Mouse (Mus musculus) kidney, adult 2 months (tissue): ENCODE data around the gene Klhdc8b.

ENCODE experiments used
- CTCF ChIP-seq: fragments of 200-500 bp; conservative IDR thresholded peaks from 2 replicates; pipeline ENCODE4 v1.5.1; 2011; ENCODE audit warnings: low read depth, mild to moderate bottlenecking, control low read depth, low read length, moderate library complexity, mixed read lengths; ENCODE audit not compliant: insufficient read depth, insufficient read length
- POLR2A ChIP-seq: fragments of 200-500 bp; IDR thresholded peaks from one replicate; pipeline ENCODE4 v1.6.1; 2011; ENCODE audit warnings: low read depth, low read length, control low read depth

DNA sequence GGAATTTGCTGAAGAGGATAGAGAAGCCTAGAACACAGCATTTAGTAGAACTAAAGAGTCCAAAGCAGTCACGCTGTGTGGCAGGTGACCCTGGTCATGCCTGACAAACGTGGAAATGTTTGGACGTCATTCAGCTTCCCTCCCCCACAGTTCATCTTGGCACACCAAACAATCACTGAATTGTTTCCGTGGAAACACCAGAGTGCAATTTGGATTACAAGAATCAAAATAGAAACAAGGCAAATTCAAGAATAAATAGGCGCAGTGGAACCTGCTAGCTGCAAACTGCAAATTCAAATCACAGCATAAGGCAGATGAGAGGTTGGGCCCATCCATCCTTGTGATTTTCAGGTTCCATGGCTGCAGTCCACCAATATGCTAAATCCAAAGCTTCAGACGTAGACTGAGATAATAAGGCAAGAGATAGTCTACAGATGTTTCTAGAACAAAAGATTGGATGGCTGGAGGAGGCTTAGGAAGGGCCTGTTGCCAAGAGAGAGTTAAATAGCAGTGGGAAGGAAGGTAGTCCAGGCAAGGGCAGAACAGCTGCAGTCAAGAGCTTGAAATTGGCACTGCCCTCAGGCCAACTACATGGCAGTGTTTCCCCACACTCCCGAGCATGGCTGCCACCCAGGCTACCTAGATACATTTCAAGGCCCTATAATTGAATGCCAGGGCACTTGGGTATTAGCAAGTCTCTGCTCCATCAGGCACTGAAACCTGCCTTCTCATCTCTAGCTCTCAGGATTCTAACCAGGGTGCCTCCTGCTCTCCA lies 60.0 kb downstream of the Klhdc8b start:
- TF ChIP-seq POLR2A (no peak), CTCF (no peak)
